Mouse (Mus musculus) Patski (cell line): Measurements from ENCODE around the gene Ccnd1. TPM values are rescaled to one million over a fixed set of nuclear protein-coding genes. Genes with fewer than 3 reads are reported as not detected.
A peak's percentile ranks its signal among the peaks of the same experiment; 100 is the strongest.

Experiments used
- ATAC-seq: fragments of 100-300 bp; one replicate; pipeline ENCODE4 v1.8.0; 2021
- CTCF ChIA-PET: fragments of 350-600 bp; sonication (Branson Sonifier 250); formaldehyde crosslinking; loops from one replicate; lab custom pipeline; 2022; ENCODE audit warnings: inconsistent platforms; lab: Charles Lee
- POLR2A ChIA-PET: fragments of 350-600 bp; sonication (Branson Sonifier 250); formaldehyde crosslinking; loops from one replicate; lab custom pipeline; 2022; ENCODE audit warnings: antibody characterized with exemption, inconsistent platforms; lab: Charles Lee
- DNase-seq: peaks from one replicate; pipeline ENCODE4 v3.0.0-alpha.2; 2011; ENCODE audit warnings: low read depth, low spot score
- H3K27me3 ChIP-seq: fragments of 371-371 bp; one replicate; pipeline ENCODE4 v1.5.1; 2021
- CTCF ChIP-seq: fragments of 100-300 bp; IDR thresholded peaks from one replicate; pipeline ENCODE4 v1.5.1; 2021
- in situ Hi-C: fragments of 300-500 bp; cut with MboI; formaldehyde crosslinking; loops from 3 replicates; pipeline ENCODE4 v1.11.1; 2018; ENCODE audit warnings: low pct_unique_long_range_greater_than_20kb, mixed read lengths
- polyA plus RNA-seq: library from polyadenylated mRNA; unstranded; gene quantifications from one replicate; pipeline ENCODE4 v1.2.3, GENCODE M21; 2021

Ccnd1 gene
- polyA plus RNA-seq, 1 experiment from 2014 or later, result 110 TPM

- DNase-seq, result no peak
- in situ Hi-C loops, result loop anchor here (10.0 kb wide), 1 partner anchor 211 kb away; no protein-coding TSS in a partner anchor
- TF ChIP-seq CTCF, result no peak
- H3K27me3 ChIP-seq, result no peaks in the 10 kb centered on the region
- ChIA-PET POLR2A (interaction anchor here (0.8 kb wide), 1 partner anchor 305 kb away, joined by 3 read pairs; no protein-coding TSS in a partner anchor), CTCF (interaction anchor here (1.8 kb wide), 1 partner anchor 322 kb away, joined by 7 read pairs; no protein-coding TSS in a partner anchor)
- ATAC-seq, result no peak
Measured at GRCm38 (mm10) chr7:144933336-144933735, 6.4 kb downstream of the Ccnd1 start.

DNA sequence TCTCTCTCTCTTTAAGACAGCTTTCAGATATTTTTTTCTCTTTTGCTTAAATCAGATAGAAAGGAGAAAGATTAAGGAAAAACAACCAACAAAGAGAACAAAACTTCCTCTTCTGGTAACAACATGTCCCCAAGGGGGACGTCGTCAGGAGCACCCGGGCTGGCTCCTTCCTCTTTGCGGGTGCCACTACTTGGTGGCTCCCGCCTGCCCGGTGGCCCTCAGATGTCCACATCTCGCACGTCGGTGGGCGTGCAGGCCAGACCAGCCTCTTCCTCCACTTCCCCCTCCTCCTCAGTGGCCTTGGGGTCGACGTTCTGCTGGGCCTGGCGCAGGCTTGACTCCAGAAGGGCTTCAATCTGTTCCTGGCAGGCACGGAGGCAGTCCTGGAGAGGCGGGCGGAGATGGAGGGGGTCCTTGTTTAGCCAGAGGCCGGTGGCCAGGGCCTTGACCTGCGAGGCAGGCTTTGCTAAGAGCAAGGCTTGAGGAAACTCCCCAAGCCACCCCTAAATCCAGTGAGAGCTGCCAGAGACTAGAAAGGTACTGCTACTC is 7.3 kb downstream of the Ccnd1 start:
- in situ Hi-C loops, result loop anchor here (10.0 kb wide), 1 partner anchor 212 kb away; no protein-coding TSS in a partner anchor
- ATAC-seq (no peak), DNase-seq (no peak)
- POLR2A ChIA-PET, result interaction anchor here (0.5 kb wide), 1 partner anchor 72 kb away, joined by 8 read pairs; no protein-coding TSS in a partner anchor
- CTCF ChIA-PET, result interaction anchor here (0.8 to 1.8 kb wide), 4 partner anchors 14 to 323 kb away, joined by 3 to 7 read pairs (median 5); no protein-coding TSS in a partner anchor
- no peak for TF ChIP-seq CTCF
- no peaks in the 10 kb centered on the region for H3K27me3 ChIP-seq

GRCm38 (mm10) chr7:144931778-144932177 is 7.9 kb downstream of the Ccnd1 start:
- ATAC-seq (no peak), DNase-seq (no peak)
- CTCF ChIA-PET, result interaction anchor here (0.8 to 1.8 kb wide), 5 partner anchors 13 to 323 kb away, joined by 3 to 7 read pairs (median 3); no protein-coding TSS in a partner anchor
- POLR2A ChIA-PET, result no interaction called here
- TF ChIP-seq CTCF, result no peak
- in situ Hi-C loops, result loop anchor here (10.0 kb wide), 1 partner anchor 213 kb away; no protein-coding TSS in a partner anchor
- no peaks in the 10 kb centered on the region for H3K27me3 ChIP-seq

GRCm38 (mm10) chr7:144929931-144930330 is 9.8 kb downstream of the Ccnd1 start:
- POLR2A ChIA-PET, result no interaction called here
- no peaks in the 10 kb centered on the region for H3K27me3 ChIP-seq
- in situ Hi-C loops, result loop anchor here (10.0 kb wide), 1 partner anchor 215 kb away; no protein-coding TSS in a partner anchor
- no peak for ATAC-seq
- CTCF ChIA-PET, result interaction anchor here (1.2 kb wide), 1 partner anchor 312 kb away, joined by 4 read pairs; no protein-coding TSS in a partner anchor
- TF ChIP-seq CTCF, result no peak
- no peak for DNase-seq

DNA sequence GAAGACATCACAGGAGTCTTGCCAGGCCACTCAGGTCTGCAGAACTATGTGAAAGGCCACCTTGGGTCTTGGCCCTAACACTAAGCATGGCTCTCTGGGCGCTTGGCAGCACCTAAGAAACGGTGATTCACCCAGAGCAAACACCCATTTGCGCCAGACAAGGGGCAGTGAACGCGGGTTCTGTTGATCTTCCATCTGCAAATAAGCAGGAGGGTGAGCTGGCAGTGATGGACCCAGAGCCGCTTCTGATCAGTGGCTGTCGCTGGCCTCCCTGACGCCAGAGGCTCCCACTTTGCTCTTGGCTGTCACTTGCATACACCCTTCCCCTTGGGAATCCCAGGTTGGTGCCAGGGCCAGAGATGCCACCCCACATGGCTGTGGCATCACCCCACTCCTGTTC is 10.2 kb downstream of the Ccnd1 start:
- in situ Hi-C loops, result no loop called here
- H3K27me3 ChIP-seq, result no peaks in the 10 kb centered on the region
- no peak for TF ChIP-seq CTCF
- ATAC-seq (no peak), DNase-seq (no peak)
- CTCF ChIA-PET, result interaction anchor here (1.2 kb wide), 1 partner anchor 313 kb away, joined by 4 read pairs; no protein-coding TSS in a partner anchor
- POLR2A ChIA-PET, result interaction anchor here (1.2 kb wide), 1 partner anchor 14 kb away, joined by 5 read pairs; no protein-coding TSS in a partner anchor

- DNase-seq, result no peak
- in situ Hi-C loops, result no loop called here
- no peak for TF ChIP-seq CTCF
- ChIA-PET CTCF (interaction anchor here (1.5 kb wide), 1 partner anchor 9 kb away, joined by 11 read pairs; no protein-coding TSS in a partner anchor), POLR2A (interaction anchor here (1.2 kb wide), 1 partner anchor 13 kb away, joined by 5 read pairs; no protein-coding TSS in a partner anchor)
- no peaks in the 10 kb centered on the region for H3K27me3 ChIP-seq
- peak; percentile 5 for ATAC-seq
Measured at GRCm38 (mm10) chr7:144928889-144929210, 10.9 kb downstream of the Ccnd1 start.

DNA sequence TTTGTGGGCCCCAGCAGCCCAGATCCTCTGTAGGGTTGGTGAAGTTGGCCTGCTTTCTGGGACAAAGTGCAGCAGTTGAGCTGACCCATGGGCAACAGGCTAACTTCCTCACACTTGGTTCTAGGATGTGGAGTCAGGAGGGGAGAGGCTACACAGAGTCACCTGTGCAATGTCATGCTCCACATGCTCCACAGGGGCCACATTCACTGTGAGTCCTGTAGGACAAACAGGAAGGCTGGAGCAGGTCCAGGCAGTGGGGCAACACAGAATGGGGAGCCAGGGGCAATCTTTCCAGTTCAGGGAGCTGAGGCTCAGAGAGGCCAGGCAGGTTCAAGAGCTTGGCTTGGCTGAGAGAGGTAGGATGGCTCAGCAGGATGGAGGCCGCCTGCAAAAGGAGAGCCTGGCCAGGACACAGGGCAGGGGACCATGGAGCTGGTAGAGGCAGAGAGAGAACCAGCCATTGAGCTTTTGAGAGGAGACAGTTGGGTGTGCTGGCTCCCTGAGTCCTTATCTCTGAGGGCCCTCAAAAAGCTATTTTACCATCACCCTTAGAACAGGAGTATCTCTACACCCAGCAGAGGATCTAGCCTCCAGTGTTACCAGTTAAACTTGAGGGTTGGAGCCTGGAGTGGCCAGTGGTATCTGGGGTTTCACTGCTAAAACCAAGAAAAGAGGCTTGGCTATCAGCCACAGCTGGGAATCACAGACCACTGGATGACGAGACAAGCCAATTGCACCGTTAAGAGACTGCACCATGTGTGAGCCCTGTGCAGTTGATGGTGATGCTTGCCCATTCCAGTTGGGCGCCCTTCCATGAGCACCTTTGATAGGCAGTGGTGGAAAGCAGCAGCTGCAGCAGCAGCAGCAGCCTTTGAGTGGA is 11.5 kb downstream of the Ccnd1 start:
- no peak for DNase-seq
- in situ Hi-C loops, result no loop called here
- CTCF ChIA-PET, result interaction anchor here (1.0 to 1.5 kb wide), 2 partner anchors 9 kb away, joined by 3 to 11 read pairs; no protein-coding TSS in a partner anchor
- ATAC-seq, result no peak
- H3K27me3 ChIP-seq, result no peaks in the 10 kb centered on the region
- TF ChIP-seq CTCF, result no peak
- POLR2A ChIA-PET, result interaction anchor here (1.0 to 1.2 kb wide), 2 partner anchors 13 to 314 kb away, joined by 3 to 5 read pairs; no protein-coding TSS in a partner anchor

DNA sequence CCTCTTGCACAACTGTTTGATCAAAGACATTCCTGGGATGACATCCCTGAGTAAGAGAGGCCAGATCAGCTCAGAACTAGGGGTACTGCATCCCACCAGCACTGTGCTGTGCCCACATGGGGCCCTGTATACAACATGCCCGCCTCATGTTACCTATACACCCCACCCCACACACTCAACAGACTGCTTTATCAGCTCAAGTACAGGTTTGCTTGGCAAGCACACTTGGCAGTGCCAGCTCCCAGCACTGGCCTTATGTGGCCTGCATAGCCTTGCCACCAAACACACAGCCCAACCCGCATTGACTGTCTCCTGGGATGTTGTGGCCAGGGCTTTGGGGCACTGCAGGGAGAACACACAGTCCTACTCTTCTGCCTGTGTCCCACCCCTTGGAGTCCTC is 12.1 kb downstream of the Ccnd1 start:
- in situ Hi-C loops, result no loop called here
- no peaks in the 10 kb centered on the region for H3K27me3 ChIP-seq
- ChIA-PET CTCF (interaction anchor here (1.0 to 1.5 kb wide), 2 partner anchors 9 to 10 kb away, joined by 3 to 11 read pairs; no protein-coding TSS in a partner anchor), POLR2A (interaction anchor here (1.0 kb wide), 1 partner anchor 314 kb away, joined by 3 read pairs; no protein-coding TSS in a partner anchor)
- no peak for DNase-seq
- no peak for TF ChIP-seq CTCF
- ATAC-seq, result no peak

DNA sequence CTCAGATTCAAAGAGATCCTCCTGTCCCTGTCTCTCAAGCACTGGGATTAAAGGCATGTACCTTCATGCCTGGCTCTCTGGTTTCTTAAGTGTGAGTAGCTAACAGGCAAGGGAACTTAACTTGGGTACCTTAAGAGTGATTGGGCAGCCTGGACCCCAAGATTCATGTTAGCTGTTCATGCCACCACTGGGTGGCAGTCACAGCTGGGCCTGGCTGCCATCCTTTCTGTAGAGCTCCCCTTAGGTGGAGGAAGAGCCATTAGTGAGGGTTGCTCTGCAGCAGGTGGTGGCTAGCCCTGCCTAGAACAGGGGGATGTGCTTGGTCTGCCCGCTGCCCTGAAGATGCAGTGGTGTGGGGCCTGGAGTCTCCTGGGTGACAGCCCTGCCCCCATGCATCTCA is 20.9 kb downstream of the Ccnd1 start:
- H3K27me3 ChIP-seq, result no peaks in the 10 kb centered on the region
- CTCF ChIA-PET, result interaction anchor here (1.0 to 1.6 kb wide), 3 partner anchors 9 to 17 kb away, joined by 3 to 7 read pairs (median 3); no protein-coding TSS in a partner anchor
- POLR2A ChIA-PET, result no interaction called here
- no peak for TF ChIP-seq CTCF
- in situ Hi-C loops, result no loop called here
- DNase-seq (no peak), ATAC-seq (no peak)
